In the genomic region with DNA sequence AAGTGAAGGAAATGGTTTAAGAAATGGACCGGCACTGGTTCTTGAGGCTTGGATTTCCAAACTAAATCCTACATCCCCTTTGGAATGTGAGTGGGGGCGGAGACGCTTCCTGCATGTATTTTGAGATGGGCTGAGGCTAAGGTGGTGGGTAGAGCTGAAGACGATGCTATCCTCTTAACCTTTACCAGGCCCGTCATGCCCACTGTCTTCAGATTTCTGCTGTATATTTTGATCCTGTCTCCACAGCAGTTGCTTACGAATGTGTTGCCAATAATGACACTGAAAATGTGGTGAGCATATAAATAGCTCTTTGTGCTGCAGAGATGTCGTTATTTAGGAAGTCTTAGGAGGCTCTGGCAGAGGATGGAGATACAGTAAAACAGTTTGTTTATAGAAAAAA, we compare ENCODE assay signal across 26 mouse cellular contexts.
DNase-seq lines count a peak whose midpoint lies in the region; ATAC-seq and TF ChIP-seq lines count a peak whose summit lies in the region.
"Had no signal": no experiment of that assay in that cellular context is flagged by ENCODE, and none has a peak within 500 bp of the region (broad histone marks: within the 10 kb centered on the region; RNA-seq: fewer than 3 reads in every experiment).

No protein-coding gene starts in this region.

- peak overlapping the region; percentile 65; the same call in 1 of the 2 replicates for H3K27ac ChIP-seq in cerebellum, adult 2 months (ENCODE audit: insufficient read depth, low read length)
- no peak overlapping the region for H3K27ac ChIP-seq in hindbrain, embryonic 13.5 days
- H3K27ac ChIP-seq: embryonic facial prominence, embryonic 12.5 days; embryonic facial prominence, embryonic 15.5 days; heart, adult 2 months; heart, embryonic 10.5 days; hindbrain, embryonic 12.5 days; intestine, embryonic 15.5 days; kidney, embryonic 15.5 days had no signal

- TF ChIP-seq CTCF in cerebellum, adult 2 months (IDR thresholded peaks at IDR 0.05; ENCODE audit: borderline replicate concordance, insufficient read depth, low read depth, low read length) = no peak

- H3K4me3 ChIP-seq in cerebellum, adult 2 months (replicated peaks; ENCODE audit: insufficient read depth, low read depth, low read length) = no peak overlapping the region
- H3K4me3 ChIP-seq in hindbrain, embryonic 13.5 days = no peak overlapping the region
- H3K4me3 ChIP-seq: embryonic facial prominence, embryonic 12.5 days; embryonic facial prominence, embryonic 15.5 days; heart, adult 2 months; heart, embryonic 10.5 days; hindbrain, embryonic 12.5 days; intestine, embryonic 15.5 days; kidney, embryonic 15.5 days had no signal

- H3K9ac ChIP-seq in hindbrain, embryonic 13.5 days = no peak overlapping the region
- H3K9ac ChIP-seq: embryonic facial prominence, embryonic 12.5 days; embryonic facial prominence, embryonic 15.5 days; hindbrain, embryonic 12.5 days; intestine, embryonic 15.5 days; kidney, embryonic 15.5 days had no signal

- WGBS in cerebellum, adult 2 months = 42% methylated on average over 7 of the region's 7 CpGs
- 82% methylated on average over 7 of the region's 7 CpGs for WGBS in hindbrain, embryonic 13.5 days

- H3K36me3 ChIP-seq in hindbrain, embryonic 13.5 days = no peaks in the 10 kb centered on the region
- H3K36me3 ChIP-seq: embryonic facial prominence, embryonic 12.5 days; embryonic facial prominence, embryonic 15.5 days; G1E; heart, embryonic 10.5 days; hindbrain, embryonic 12.5 days; intestine, embryonic 15.5 days; kidney, embryonic 15.5 days had no signal

- peak; percentile 60; the same call in 1 of the 2 replicates for ATAC-seq in frontal cortex, adult (ENCODE audit: low TSS enrichment)
- ATAC-seq in hindbrain, embryonic 13.5 days (ENCODE audit: low FRiP score) = no peak
- ATAC-seq: forebrain, embryonic 16.5 days; hindbrain, embryonic 16.5 days; intestine, embryonic 15.5 days; Patski had no signal

- no peaks in the 10 kb centered on the region for H3K9me3 ChIP-seq in hindbrain, embryonic 13.5 days
- H3K9me3 ChIP-seq: embryonic facial prominence, embryonic 12.5 days; embryonic facial prominence, embryonic 15.5 days; G1E; heart, embryonic 10.5 days; hindbrain, embryonic 12.5 days; intestine, embryonic 15.5 days; kidney, embryonic 15.5 days had no signal

- no peak for TF ChIP-seq POLR2A in cerebellum, adult 2 months (IDR thresholded peaks at IDR 0.05; ENCODE audit: borderline replicate concordance, insufficient read depth, low read length)

- no peaks in the 10 kb centered on the region for H3K27me3 ChIP-seq in cerebellum, adult 2 months (ENCODE audit: control insufficient read depth, insufficient read depth, low read length)
- H3K27me3 ChIP-seq in hindbrain, embryonic 13.5 days = no peaks in the 10 kb centered on the region
- H3K27me3 ChIP-seq: CH12.LX; embryonic facial prominence, embryonic 12.5 days; embryonic facial prominence, embryonic 15.5 days; hindbrain, embryonic 12.5 days; intestine, embryonic 15.5 days; kidney, embryonic 15.5 days; Patski had no signal

- peak; percentile 32 to 51 for DNase-seq in cerebellum, adult 2 months
- DNase-seq in cerebellum, adult 9-11 months = no peak
- DNase-seq in frontal cortex, postnatal 14 days (ENCODE audit: low spot score in 2 of 2) = no peak
- DNase-seq in gastrocnemius, postnatal 25 days = peak; percentile 15
- DNase-seq in gastrocnemius, postnatal 14 days = no peak
- DNase-seq in brain, adult 2 months (ENCODE audit: low read depth, low spot score) = peak; percentile 65
- DNase-seq: adrenal gland, postnatal 10 days; adrenal gland, postnatal 36 days; B cell, adult 2 months; cerebellum, postnatal 14 days; heart, adult 2 months; kidney, adult 11 months; kidney, adult 8-10 months had no signal

- no peak overlapping the region for H3K4me2 ChIP-seq in hindbrain, embryonic 13.5 days
- H3K4me2 ChIP-seq: embryonic facial prominence, embryonic 12.5 days; embryonic facial prominence, embryonic 15.5 days; hindbrain, embryonic 12.5 days; intestine, embryonic 15.5 days; kidney, embryonic 15.5 days had no signal

- H3K4me1 ChIP-seq in cerebellum, adult 2 months (ENCODE audit: control insufficient read depth, insufficient read depth, low read length) = peaks cover 3% of the 10 kb centered on the region; the same call in 1 of the 2 replicates
- peaks cover 12% of the 10 kb centered on the region for H3K4me1 ChIP-seq in hindbrain, embryonic 13.5 days (replicated peaks)
- H3K4me1 ChIP-seq: embryonic facial prominence, embryonic 12.5 days; embryonic facial prominence, embryonic 15.5 days; heart, embryonic 10.5 days; intestine, embryonic 15.5 days; kidney, embryonic 15.5 days had no signal

- intact Hi-C loops in gastrocnemius, postnatal 14 days (cut with DNase I; ENCODE audit: low total_unique reads) = no loop called here

Comparison
In these comparisons a context has a peak if more than half of its experiments do, and no peak if none do; other contexts are left out.
1. DNase-seq: peak in cerebellum, adult 2 months (2 of 2), gastrocnemius, postnatal 25 days (single experiment) and brain, adult 2 months (single experiment); none in cerebellum, adult 9-11 months (single experiment), frontal cortex, postnatal 14 days (0 of 2) and gastrocnemius, postnatal 14 days (single experiment).